Comparison of ENCODE assay signal across 13 mouse cellular contexts in genomic region chrX:142737099-142737498, GRCm38 (mm10). TPM values are rescaled to one million over a fixed set of nuclear protein-coding genes. Genes with fewer than 3 reads are reported as not detected.
DNase-seq lines count a peak whose midpoint lies in the region; ATAC-seq lines count a peak whose summit lies in the region.
"Had no signal": no experiment of that assay in that cellular context is flagged by ENCODE, and none has a peak within 500 bp of the region (broad histone marks: within the 10 kb centered on the region; RNA-seq: fewer than 3 reads in every experiment).

No protein-coding gene starts in this region.

- peak; percentile 83 for ATAC-seq in common myeloid progenitor, adult 5-6 weeks (replicated peaks; ENCODE audit: low read depth, poor library complexity, severe bottlenecking)
- ATAC-seq in megakaryocyte, adult 5-6 weeks (ENCODE audit: poor library complexity, severe bottlenecking) = peak; percentile 55
- ATAC-seq: forebrain, embryonic 16.5 days had no signal

- peak; percentile 12 for DNase-seq in adrenal gland, postnatal 10 days
- no peak for DNase-seq in adrenal gland, postnatal 25 days
- DNase-seq in 416B (ENCODE audit: low read depth) = peak; percentile 77
- no peak for DNase-seq in neural tube, embryonic 10.5 days (ENCODE audit: extremely low spot score, low spot score)
- DNase-seq in layer of hippocampus, adult 11-12 months (ENCODE audit: low spot score) = no peak
- DNase-seq in embryo, embryonic 10 days (ENCODE audit: low spot score) = no peak
- DNase-seq: cerebellum, adult 11 months; cerebellum, postnatal 36 days; right cerebral cortex, postnatal 4 days; thymus, adult 2 months had no signal

RNA-seq across cellular contexts. Expression of gene Tmem164, which starts 55.9 kb away (rescaled TPM):
- total RNA-seq in adrenal gland, postnatal 10 days (2021) = 10 to 100 TPM; 35.7 to 38.8 TPM
- total RNA-seq in adrenal gland, postnatal 25 days (2021) = 40.1 and 44.1 TPM in 2 replicates
- 40.6 and 45.8 TPM in 2 replicates for total RNA-seq in common myeloid progenitor, adult 5-6 weeks (2017)
- total RNA-seq in megakaryocyte, adult 5-6 weeks (2015) = 36.5 and 41.4 TPM in 2 replicates
- 56.6 and 62.1 TPM in 2 replicates for total RNA-seq in megakaryocyte, adult 5-6 weeks (2017)

Comparison
In these comparisons a context has a peak if more than half of its experiments do, and no peak if none do; other contexts are left out.
1. DNase-seq: peak in adrenal gland, postnatal 10 days (single experiment) and 416B (single experiment); none in adrenal gland, postnatal 25 days (single experiment), neural tube, embryonic 10.5 days (single experiment), layer of hippocampus, adult 11-12 months (single experiment) and embryo, embryonic 10 days (single experiment).